Mouse (Mus musculus) ES-E14 (cell line): ENCODE results near the gene Pitpnm2. TPM values are rescaled to one million over a fixed set of nuclear protein-coding genes. Genes with fewer than 3 reads are reported as not detected.

Source experiments
- DNase-seq: peaks from one replicate; pipeline ENCODE4 v3.0.0-alpha.2; 2013; ENCODE audit warnings: low read depth, low spot score
- H3K27ac ChIP-seq: 2 replicates; pipeline ENCODE4 v1.5.1; 2012; ENCODE audit warnings: low read depth, mild to moderate bottlenecking, low read length, moderate library complexity, mixed read lengths; ENCODE audit not compliant: poor library complexity, insufficient read depth, severe bottlenecking
- H3K36me3 ChIP-seq: 2 replicates; pipeline ENCODE4 v1.6.1; 2012; ENCODE audit warnings: mild to moderate bottlenecking, low read length, moderate library complexity, mixed read lengths; ENCODE audit not compliant: control insufficient read depth, poor library complexity, insufficient read depth, severe bottlenecking
- H3K4me1 ChIP-seq, 2 experiments: fragments of 150-350 bp in 1 of 2; sonication (generic) in 1 of 2; 2 replicates each; pipeline ENCODE4 v1.6.1; 2012; ENCODE audit warnings: low read length in 2 of 2, mild to moderate bottlenecking in 1 of 2, mixed read lengths in 1 of 2; ENCODE audit not compliant: control insufficient read depth in 2 of 2, insufficient read depth in 2 of 2, poor library complexity in 1 of 2
- H3K4me3 ChIP-seq, 2 experiments: fragments of 150-350 bp in 1 of 2; sonication (generic) in 1 of 2; 2 replicates each; pipeline ENCODE4 v1.5.1; 2012; ENCODE audit warnings: low read length in 2 of 2, low read depth in 1 of 2, mild to moderate bottlenecking in 1 of 2, mixed read lengths in 1 of 2; ENCODE audit not compliant: insufficient read depth in 1 of 2, poor library complexity in 1 of 2, severe bottlenecking in 1 of 2
- H3K9ac ChIP-seq: 2 replicates; pipeline ENCODE4 v1.6.1; 2012; ENCODE audit warnings: low read depth, mild to moderate bottlenecking, low read length, mixed read lengths; ENCODE audit not compliant: poor library complexity, insufficient read depth, severe bottlenecking
- H3K9me3 ChIP-seq: fragments of 150-350 bp; sonication (generic); 2 replicates; pipeline ENCODE4 v1.6.1; 2012; ENCODE audit warnings: low read depth, mild to moderate bottlenecking, low read length; ENCODE audit not compliant: control insufficient read depth, insufficient read depth
- CHD2 ChIP-seq: IDR thresholded peaks from 2 replicates; pipeline ENCODE4 v1.6.1; 2014; ENCODE audit warnings: mild to moderate bottlenecking, low read depth, low read length, inconsistent platforms
- HCFC1 ChIP-seq: IDR thresholded peaks from 2 replicates; pipeline ENCODE4 v1.6.1; 2012; ENCODE audit warnings: low read length, inconsistent platforms, borderline replicate concordance; ENCODE audit not compliant: insufficient read depth
- MAFK ChIP-seq: IDR thresholded peaks from 2 replicates; pipeline ENCODE4 v1.6.1; 2014; ENCODE audit warnings: mild to moderate bottlenecking, low read depth, low read length, inconsistent platforms; ENCODE audit not compliant: insufficient read depth
- ZC3H11A ChIP-seq: IDR thresholded peaks from 2 replicates; pipeline ENCODE4 v1.6.1; 2012; ENCODE audit warnings: low read depth, mild to moderate bottlenecking, inconsistent platforms, low read length, borderline replicate concordance
- ZNF384 ChIP-seq: IDR thresholded peaks from 2 replicates; pipeline ENCODE4 v1.6.1; 2012; ENCODE audit warnings: low read depth, low read length, inconsistent platforms
- in situ Hi-C, 2 experiments: fragments of 600-800 bp; cut with MboI; formaldehyde crosslinking; loops; one replicate each; pipeline ENCODE4 v1.15.1; 2025; ENCODE audit warnings: low sequenced_read_pairs in 2 of 2, inconsistent platforms in 1 of 2; ENCODE audit not compliant: unreplicated experiment in 2 of 2
- total RNA-seq: library from RNA; depleted of rRNA; stranded (reverse); fragments of 300-350 nt; gene quantifications from 2 replicates; pipeline ENCODE4 v1.2.3, GENCODE M21; 2012

The Pitpnm2 gene
- total RNA-seq, 1 experiment = 6.6 TPM

- peaks cover 5 to 6% of the 10 kb centered on the region in 2 experiments; a peak in 3 of 4 replicates for H3K4me1 ChIP-seq
- TF ChIP-seq CHD2 = no peak
- TF ChIP-seq MAFK = no peak
- no peak for TF ChIP-seq ZC3H11A
- no peak for TF ChIP-seq ZNF384
- no peak for TF ChIP-seq HCFC1
Measured at GRCm38 (mm10) chr5:124200844-124201243, 48.7 kb downstream of the Pitpnm2 start.

GRCm38 (mm10) chr5:124199168-124199567 lies 50.4 kb downstream of the Pitpnm2 start:
- no peak for DNase-seq
- peaks cover 0 to 2% of the 10 kb centered on the region in 2 experiments; a peak in 1 of 4 replicates for H3K4me1 ChIP-seq
- H3K9ac ChIP-seq = no peak overlapping the region
- H3K36me3 ChIP-seq = no peaks in the 10 kb centered on the region
- in situ Hi-C loops = no loop called here
- TF ChIP-seq HCFC1 (no peak), CHD2 (no peak), ZC3H11A (no peak), ZNF384 (no peak), MAFK (no peak)
- H3K27ac ChIP-seq = no peak overlapping the region
- no peak overlapping the region for H3K4me3 ChIP-seq
- no peaks in the 10 kb centered on the region for H3K9me3 ChIP-seq

More at GRCm38 (mm10) chr5:124200844-124201243, 48.7 kb downstream of the Pitpnm2 start:
- in situ Hi-C loops = no loop called here
- Histone ChIP-seq H3K9me3 (no peaks in the 10 kb centered on the region), H3K9ac (no peak overlapping the region), H3K36me3 (no peaks in the 10 kb centered on the region), H3K27ac (no peak overlapping the region), H3K4me3 (no peak overlapping the region)
- no peak for DNase-seq

- H3K9me3 ChIP-seq = no peaks in the 10 kb centered on the region
- H3K9ac ChIP-seq = no peak overlapping the region
- TF ChIP-seq MAFK (no peak), ZNF384 (no peak), HCFC1 (no peak), ZC3H11A (no peak), CHD2 (no peak)
- DNase-seq = no peak
- H3K4me1 ChIP-seq = peaks cover 0 to 2% of the 10 kb centered on the region in 2 experiments; a peak in 1 of 4 replicates
- H3K27ac ChIP-seq = no peak overlapping the region
- no peaks in the 10 kb centered on the region for H3K36me3 ChIP-seq
- H3K4me3 ChIP-seq = no peak overlapping the region
- in situ Hi-C loops = no loop called here
Measured at GRCm38 (mm10) chr5:124198473-124198872, 51.1 kb downstream of the Pitpnm2 start.

DNA sequence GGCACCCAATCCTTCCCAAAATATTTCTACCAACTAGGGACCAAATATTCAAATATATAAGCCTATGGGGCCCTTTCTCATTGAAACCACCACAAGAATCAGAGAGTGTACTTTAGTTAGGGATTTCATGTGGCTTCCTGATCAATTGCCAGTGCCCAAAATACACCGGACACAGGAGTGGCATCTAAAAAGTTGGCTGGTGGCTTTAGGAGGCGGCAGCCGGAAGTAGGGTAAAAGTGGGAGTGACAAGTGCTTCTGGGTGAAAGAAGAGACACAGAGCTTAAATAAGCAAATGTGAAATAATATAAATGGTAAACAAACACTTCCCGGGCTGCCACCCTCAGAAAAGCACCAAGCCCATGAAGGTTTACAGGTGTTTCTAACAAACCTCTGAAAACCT lies 53.5 kb downstream of the Pitpnm2 start:
- H3K9me3 ChIP-seq = no peaks in the 10 kb centered on the region
- peaks cover 0 to 2% of the 10 kb centered on the region in 2 experiments; a peak in 1 of 4 replicates for H3K4me1 ChIP-seq
- no peak overlapping the region for H3K4me3 ChIP-seq
- in situ Hi-C loops = no loop called here
- no peak for DNase-seq
- H3K27ac ChIP-seq = no peak overlapping the region
- H3K9ac ChIP-seq = no peak overlapping the region
- H3K36me3 ChIP-seq = no peaks in the 10 kb centered on the region
- TF ChIP-seq ZNF384 = no peak
- no peak for TF ChIP-seq HCFC1
- no peak for TF ChIP-seq CHD2
- no peak for TF ChIP-seq ZC3H11A
- TF ChIP-seq MAFK = no peak
